Mouse (Mus musculus) urinary bladder, adult 2 months (tissue): ENCODE results near the gene Capn13. TPM values are rescaled to one million over a fixed set of nuclear protein-coding genes. Genes with fewer than 3 reads are reported as not detected.
A peak's percentile ranks its signal among the peaks of the same experiment; 100 is the strongest.
"Not testable (repeated sequence)": the region's sequence is repeated elsewhere in the genome, so short reads cannot be mapped to it uniquely, and the experiment has no call there.

Experiments used
- DNase-seq: peaks from one replicate; pipeline ENCODE4 v3.0.0; 2022; ENCODE audit warnings: low spot score
- polyA plus RNA-seq: library from polyadenylated mRNA; depleted of rRNA; stranded (reverse); fragments of >200 nt; gene quantifications from 2 replicates; pipeline ENCODE4 v1.2.3, GENCODE M21; 2012

Gene Capn13
- polyA plus RNA-seq, 1 experiment = 21.6 TPM

- DNase-seq = no peak
Measured at GRCm38 (mm10) chr17:73343632-73344390, 56.9 kb downstream of the Capn13 start.

- DNase-seq = no peak
Measured at GRCm38 (mm10) chr17:73342673-73343072, 58.0 kb downstream of the Capn13 start.

- no peak for DNase-seq
Measured at GRCm38 (mm10) chr17:73329071-73329470, 71.6 kb downstream of the Capn13 start.

GRCm38 (mm10) chr17:73325314-73325713 lies 75.4 kb downstream of the Capn13 start:
- DNase-seq = no peak

- DNase-seq = no peak
Measured at GRCm38 (mm10) chr17:73324732-73325131, 75.9 kb downstream of the Capn13 start.

- no peak for DNase-seq
Measured at GRCm38 (mm10) chr17:73323981-73324380, 76.7 kb downstream of the Capn13 start.

GRCm38 (mm10) chr17:73314786-73315185 lies 85.9 kb downstream of the Capn13 start:
- no peak for DNase-seq

GRCm38 (mm10) chr17:73311491-73311890 lies 89.2 kb downstream of the Capn13 start:
- DNase-seq = no peak

- no peak for DNase-seq
Measured at GRCm38 (mm10) chr17:73308691-73309090, 92.0 kb downstream of the Capn13 start.

GRCm38 (mm10) chr17:73306626-73307025 lies 94.0 kb downstream of the Capn13 start:
- no peak for DNase-seq

- no peak for DNase-seq
Measured at GRCm38 (mm10) chr17:73305622-73306021, 95.0 kb downstream of the Capn13 start.

GRCm38 (mm10) chr17:73304086-73304812 lies 96.4 kb downstream of the Capn13 start:
- no peak for DNase-seq

GRCm38 (mm10) chr17:73303676-73304075 lies 97.0 kb downstream of the Capn13 start:
- no peak for DNase-seq

- no peak for DNase-seq
Measured at GRCm38 (mm10) chr17:73303217-73303616, 97.4 kb downstream of the Capn13 start.

- DNase-seq = peak; percentile 42
Measured at GRCm38 (mm10) chr17:73302104-73302503, 98.6 kb downstream of the Capn13 start.

GRCm38 (mm10) chr17:73301258-73302050 lies 99.2 kb downstream of the Capn13 start:
- DNase-seq = no peak

GRCm38 (mm10) chr17:73300147-73300880 lies 100.4 kb downstream of the Capn13 start:
- DNase-seq = no peak

- no peak for DNase-seq
Measured at GRCm38 (mm10) chr17:73298981-73299380, 101.7 kb downstream of the Capn13 start.

GRCm38 (mm10) chr17:73296855-73297254 lies 103.8 kb downstream of the Capn13 start:
- DNase-seq = no peak

- DNase-seq = no peak
Measured at GRCm38 (mm10) chr17:73293237-73293636, 107.4 kb downstream of the Capn13 start.

GRCm38 (mm10) chr17:73284301-73284700 lies 116.4 kb downstream of the Capn13 start:
- DNase-seq = no peak

GRCm38 (mm10) chr17:73282702-73283101 lies 118.0 kb downstream of the Capn13 start:
- DNase-seq = not testable (repeated sequence)
